Comparison of ENCODE assay signal across 17 mouse cellular contexts in genomic region chr1:190200996-190201395, GRCm38 (mm10). TPM values are rescaled to one million over a fixed set of nuclear protein-coding genes. Genes with fewer than 3 reads are reported as not detected.
"Had no signal": no experiment of that assay in that cellular context is flagged by ENCODE, and none has a peak within 500 bp of the region (broad histone marks: within the 10 kb centered on the region; RNA-seq: fewer than 3 reads in every experiment).

No protein-coding gene starts in this region.

- H3K9ac ChIP-seq: neural tube, embryonic 13.5 days; neural tube, embryonic 15.5 days; stomach, embryonic 15.5 days had no signal

- DNase-seq: retina, postnatal 1 day; right cerebral cortex, adult 18-20 months; right cerebral cortex, postnatal 14 days; right cerebral cortex, postnatal 25 days; right cerebral cortex, postnatal 4 days; spleen, adult 18-20 months; thymus, adult 18-20 months; thymus, adult 2 months; thymus, postnatal 14 days; thymus, postnatal 25 days; thymus, postnatal 36 days; thymus, postnatal 4 days had no signal

- H3K4me2 ChIP-seq: neural tube, embryonic 13.5 days; neural tube, embryonic 15.5 days; stomach, embryonic 15.5 days had no signal

- H3K9me3 ChIP-seq: neural tube, embryonic 13.5 days; neural tube, embryonic 15.5 days; stomach, embryonic 15.5 days had no signal

- H3K27ac ChIP-seq: neural tube, embryonic 13.5 days; neural tube, embryonic 15.5 days; stomach, embryonic 15.5 days; stomach, postnatal 0 days had no signal

- H3K27me3 ChIP-seq: neural tube, embryonic 13.5 days; neural tube, embryonic 15.5 days; stomach, embryonic 15.5 days had no signal

- H3K36me3 ChIP-seq: neural tube, embryonic 13.5 days; neural tube, embryonic 15.5 days; stomach, embryonic 15.5 days had no signal

- H3K4me3 ChIP-seq: neural tube, embryonic 13.5 days; neural tube, embryonic 15.5 days; stomach, embryonic 15.5 days had no signal

- H3K4me1 ChIP-seq: neural tube, embryonic 13.5 days; neural tube, embryonic 15.5 days; stomach, embryonic 15.5 days had no signal

RNA-seq across cellular contexts. Expression of gene Prox1, which starts 30.5 kb away (rescaled TPM):
- total RNA-seq: neutrophil, adult 5-6 weeks had no signal
